Mouse (Mus musculus) forebrain, postnatal 0 days (tissue): ENCODE results near the gene Gm49416. TPM values are rescaled to one million over a fixed set of nuclear protein-coding genes. Genes with fewer than 3 reads are reported as not detected.

Experiments used
- ATAC-seq: fragments of 200-750 bp; cut with Nextera tagmentation; 2 replicates; pipeline ENCODE4 v1.8.0; 2017; ENCODE audit warnings: mild to moderate bottlenecking, moderate library complexity
- DNase-seq: peaks from one replicate; pipeline ENCODE4 v3.0.0-alpha.2; 2015
- H3K27ac ChIP-seq: fragments of 300-500 bp; sonication (generic); 2 replicates; pipeline ENCODE4 v1.5.1; 2014; ENCODE audit warnings: low read depth, mild to moderate bottlenecking, antibody characterized with exemption, low read length, moderate library complexity, mixed read lengths
- H3K27me3 ChIP-seq: fragments of 300-500 bp; sonication (generic); 2 replicates; pipeline ENCODE4 v1.6.1; 2014; ENCODE audit warnings: mild to moderate bottlenecking, low read length, mixed read lengths; ENCODE audit not compliant: insufficient read depth
- H3K36me3 ChIP-seq: fragments of 300-500 bp; sonication (generic); 2 replicates; pipeline ENCODE4 v1.6.1; 2014; ENCODE audit warnings: mild to moderate bottlenecking, moderate library complexity; ENCODE audit not compliant: insufficient read depth
- H3K4me1 ChIP-seq: fragments of 300-500 bp; sonication (generic); 2 replicates; pipeline ENCODE4 v1.6.1; 2014; ENCODE audit warnings: antibody characterized with exemption; ENCODE audit not compliant: insufficient read depth
- H3K4me2 ChIP-seq: fragments of 300-500 bp; sonication (generic); 2 replicates; pipeline ENCODE4 v1.6.1; 2014; ENCODE audit warnings: low read depth, mild to moderate bottlenecking, moderate library complexity
- H3K4me3 ChIP-seq: fragments of 300-500 bp; sonication (generic); 2 replicates; pipeline ENCODE4 v1.5.1; 2014; ENCODE audit warnings: low read depth, low read length, mixed read lengths
- H3K9ac ChIP-seq: fragments of 300-500 bp; sonication (generic); 2 replicates; pipeline ENCODE4 v1.6.1; 2014; ENCODE audit warnings: mild to moderate bottlenecking
- H3K9me3 ChIP-seq: fragments of 300-500 bp; sonication (generic); 2 replicates; pipeline ENCODE4 v1.6.1; 2016; ENCODE audit warnings: low read length
- CTCF ChIP-seq: sonication (generic); IDR thresholded peaks from 2 replicates; pipeline ENCODE4 v1.5.1; 2016; ENCODE audit warnings: antibody characterized with exemption, control low read depth, low read depth
- whole genome bisulfite sequencing: fragments of 180-500 bp; shearing (Covaris S2); extraction: QIAGEN DNeasy Blood & Tissue Kit; methylation state at CpG from one replicate; pipeline ENCODE4 v1.1.7; 2014; 5-methylcytosine and 5-hydroxymethylcytosine counted together
- polyA plus RNA-seq: library from polyadenylated mRNA; unstranded; fragments of >200 nt; fragmentation: Nextera tagmentation; extraction: Ambion mirVana; gene quantifications from 2 replicates; pipeline ENCODE4 v1.2.1, GENCODE M21; 2015
- total RNA-seq: library from RNA; depleted of rRNA; stranded (reverse); fragments of >200 nt; gene quantifications from 2 replicates; pipeline ENCODE4 v1.2.3, GENCODE M21; 2014; rRNA removed

The Gm49416 gene
- total RNA-seq (0.95 TPM in 1 of 2 replicates, not detected in the other), polyA plus RNA-seq (1.4 TPM in 1 of 2 replicates, not detected in the other)

- no peak for TF ChIP-seq CTCF
- peak within 1 kb of the TSS; percentile 85 for H3K27ac ChIP-seq
- ATAC-seq (peak; percentile 97), DNase-seq (peak; percentile 97)
- peak within 1 kb of the TSS; percentile 63 for H3K9ac ChIP-seq
- peaks cover 5% of the 10 kb centered on the region for H3K4me1 ChIP-seq
- H3K4me3 ChIP-seq: peak within 1 kb of the TSS; percentile 59
- H3K9me3 ChIP-seq: no peaks in the 10 kb centered on the region
- 0 out of 2 replicates have a peak, but pooled peaks cover 5% of the 10 kb centered on the region for H3K36me3 ChIP-seq
- H3K27me3 ChIP-seq: no peaks in the 10 kb centered on the region
- H3K4me2 ChIP-seq: peak within 1 kb of the TSS; percentile 85
- WGBS: under 1% methylated on average over 58 of the region's 58 CpGs
Measured at GRCm38 (mm10) chr19:8888511-8889385, at the start of gene Gm49416, which contains the start of gene 1810009A15Rik. Gene Gm49416, plus strand, starts transcription at chr19:8888926. Gene 1810009A15Rik, plus strand, starts transcription at chr19:8888853.

- Histone ChIP-seq H3K9me3 (no peaks in the 10 kb centered on the region), H3K9ac (peak within 1 kb of the TSS; percentile 97), H3K4me3 (peak within 1 kb of the TSS; percentile 72), H3K4me2 (peak within 1 kb of the TSS; percentile 84), H3K27me3 (no peaks in the 10 kb centered on the region), H3K27ac (peak within 1 kb of the TSS; percentile 98), H3K4me1 (peaks cover 5% of the 10 kb centered on the region), H3K36me3 (peaks cover 21% of the 10 kb centered on the region)
- peak; percentile 76 for ATAC-seq
- peak; percentile 91 for DNase-seq
- no peak for TF ChIP-seq CTCF
- 23% methylated on average over 11 of the region's 11 CpGs for WGBS
Measured at GRCm38 (mm10) chr19:8839103-8839907, 49.4 kb upstream of the Gm49416 start, which contains the start of gene Gng3. Gene Gng3, minus strand, starts transcription at chr19:8839194.

GRCm38 (mm10) chr19:8839908-8840791 is 48.6 kb upstream of the Gm49416 start:
- Histone ChIP-seq H3K9me3 (no peaks in the 10 kb centered on the region), H3K4me1 (peaks cover 5% of the 10 kb centered on the region), H3K27me3 (no peaks in the 10 kb centered on the region), H3K36me3 (peaks cover 17% of the 10 kb centered on the region), H3K27ac (peak overlapping the region; percentile 98), H3K4me3 (peak overlapping the region; percentile 72), H3K9ac (peak overlapping the region; percentile 97), H3K4me2 (peak overlapping the region; percentile 84)
- TF ChIP-seq CTCF: no peak
- WGBS: 8% methylated on average over 29 of the region's 29 CpGs
- ATAC-seq: no peak
- peak; percentile 64 for DNase-seq

GRCm38 (mm10) chr19:8841012-8841411 is 47.7 kb upstream of the Gm49416 start:
- Histone ChIP-seq H3K9ac (peak overlapping the region; percentile 97), H3K36me3 (peaks cover 22% of the 10 kb centered on the region), H3K27ac (peak overlapping the region; percentile 29; the same call in 1 of the 2 replicates), H3K4me3 (peak overlapping the region; percentile 72), H3K4me1 (peaks cover 5% of the 10 kb centered on the region), H3K9me3 (no peaks in the 10 kb centered on the region), H3K4me2 (peak overlapping the region; percentile 84), H3K27me3 (no peaks in the 10 kb centered on the region)
- DNase-seq (no peak), ATAC-seq (no peak)
- WGBS: 91% methylated on average over 7 of the region's 7 CpGs
- TF ChIP-seq CTCF: no peak

GRCm38 (mm10) chr19:8842961-8843360 is 45.8 kb upstream of the Gm49416 start:
- H3K9ac ChIP-seq: no peak overlapping the region
- H3K9me3 ChIP-seq: no peaks in the 10 kb centered on the region
- 89% methylated on average over 6 of the region's 6 CpGs for WGBS
- no peak overlapping the region for H3K4me2 ChIP-seq
- no peak for DNase-seq
- no peaks in the 10 kb centered on the region for H3K27me3 ChIP-seq
- no peak for ATAC-seq
- no peak overlapping the region for H3K4me3 ChIP-seq
- no peak for TF ChIP-seq CTCF
- no peak overlapping the region for H3K27ac ChIP-seq
- peaks cover 5% of the 10 kb centered on the region for H3K4me1 ChIP-seq
- peaks cover 42% of the 10 kb centered on the region for H3K36me3 ChIP-seq
